Mouse (Mus musculus) 3T3-L1 (cell line): Measurements from ENCODE around the gene Ptprg.

ENCODE experiments used
- DNase-seq: peaks from one replicate; pipeline ENCODE4 v3.0.0-alpha.2; 2015; ENCODE audit warnings: low read depth, low spot score

Ptprg gene

GRCm38 (mm10) chr14:11553273-11553665 lies at the start of gene Ptprg:
Gene Ptprg (plus strand): TSS chr14:11553532.
- no peak for DNase-seq

- DNase-seq, result no peak
Observed at GRCm38 (mm10) chr14:11503803-11504365, 49.4 kb upstream of the Ptprg start.

- DNase-seq, result no peak
Observed at GRCm38 (mm10) chr14:11510173-11510572, 43.2 kb upstream of the Ptprg start.

GRCm38 (mm10) chr14:11519171-11519570 lies 34.2 kb upstream of the Ptprg start:
- DNase-seq, result no peak

GRCm38 (mm10) chr14:11523052-11523451 lies 30.3 kb upstream of the Ptprg start:
- no peak for DNase-seq

- DNase-seq, result no peak
Observed at GRCm38 (mm10) chr14:11529591-11529990, 23.7 kb upstream of the Ptprg start.

- DNase-seq, result no peak
Observed at GRCm38 (mm10) chr14:11534456-11534855, 18.9 kb upstream of the Ptprg start.

GRCm38 (mm10) chr14:11536121-11536520 lies 17.2 kb upstream of the Ptprg start:
- no peak for DNase-seq

GRCm38 (mm10) chr14:11551892-11552291 lies 1.4 kb upstream of the Ptprg start:
- no peak for DNase-seq

- no peak for DNase-seq
Observed at GRCm38 (mm10) chr14:11552521-11553272, 635 bp upstream of the Ptprg start.

- no peak for DNase-seq
Observed at GRCm38 (mm10) chr14:11553679-11554305, 460 bp downstream of the Ptprg start.

- DNase-seq, result no peak
Observed at GRCm38 (mm10) chr14:11554306-11555041, 1.1 kb downstream of the Ptprg start.

- DNase-seq, result no peak
Observed at GRCm38 (mm10) chr14:11555061-11555501, 1.7 kb downstream of the Ptprg start.

GRCm38 (mm10) chr14:11555521-11556355 lies 2.4 kb downstream of the Ptprg start:
- no peak for DNase-seq

- DNase-seq, result no peak
Observed at GRCm38 (mm10) chr14:11556356-11557130, 3.2 kb downstream of the Ptprg start.

GRCm38 (mm10) chr14:11558496-11558895 lies 5.2 kb downstream of the Ptprg start:
- no peak for DNase-seq

- no peak for DNase-seq
Observed at GRCm38 (mm10) chr14:11560641-11561232, 7.4 kb downstream of the Ptprg start.

- no peak for DNase-seq
Observed at GRCm38 (mm10) chr14:11561397-11561796, 8.1 kb downstream of the Ptprg start.

- no peak for DNase-seq
Observed at GRCm38 (mm10) chr14:11562870-11563269, 9.5 kb downstream of the Ptprg start.

- no peak for DNase-seq
Observed at GRCm38 (mm10) chr14:11563656-11564055, 10.3 kb downstream of the Ptprg start.
